Mouse (Mus musculus): ENCODE results near the gene Hirip3.

Hirip3 gene

DNA sequence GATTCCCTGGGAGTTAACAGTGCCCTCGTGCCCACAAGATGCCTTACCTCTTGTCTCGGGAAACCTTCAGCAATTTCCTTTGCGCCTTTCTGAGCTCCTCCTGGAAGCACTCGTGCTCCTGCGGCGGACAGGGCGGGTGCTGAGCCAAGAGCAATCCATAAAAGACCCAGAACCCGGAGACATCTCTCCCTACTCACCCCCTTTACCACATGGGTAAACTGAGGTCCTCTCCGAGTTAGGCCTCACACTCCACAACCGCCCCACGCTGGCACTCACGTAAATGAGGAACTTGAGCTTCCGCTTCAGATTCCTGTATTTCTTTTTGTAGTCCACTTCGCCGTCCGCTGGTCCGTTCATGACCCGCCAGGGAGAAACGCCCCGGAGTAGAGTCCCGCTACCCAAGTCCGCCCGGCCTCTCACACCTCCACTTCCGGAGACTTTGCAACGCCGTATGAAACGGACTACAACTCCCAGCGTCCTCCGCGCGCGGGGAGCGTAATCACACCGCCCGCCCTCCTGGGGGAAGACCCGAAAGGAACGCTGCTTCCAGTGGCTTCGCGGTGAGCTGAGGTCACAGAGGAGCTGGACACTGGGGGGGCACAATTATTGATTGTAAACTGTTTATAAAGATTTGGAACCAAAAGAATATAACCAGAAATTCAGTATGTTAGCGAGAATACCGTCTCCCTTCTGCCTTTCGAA lies at the start of gene Hirip3:
TSS of gene Hirip3 (plus strand) at position 544 of the 702 bp plus-strand sequence.
- DNase-seq, result peak; percentile 98

DNA sequence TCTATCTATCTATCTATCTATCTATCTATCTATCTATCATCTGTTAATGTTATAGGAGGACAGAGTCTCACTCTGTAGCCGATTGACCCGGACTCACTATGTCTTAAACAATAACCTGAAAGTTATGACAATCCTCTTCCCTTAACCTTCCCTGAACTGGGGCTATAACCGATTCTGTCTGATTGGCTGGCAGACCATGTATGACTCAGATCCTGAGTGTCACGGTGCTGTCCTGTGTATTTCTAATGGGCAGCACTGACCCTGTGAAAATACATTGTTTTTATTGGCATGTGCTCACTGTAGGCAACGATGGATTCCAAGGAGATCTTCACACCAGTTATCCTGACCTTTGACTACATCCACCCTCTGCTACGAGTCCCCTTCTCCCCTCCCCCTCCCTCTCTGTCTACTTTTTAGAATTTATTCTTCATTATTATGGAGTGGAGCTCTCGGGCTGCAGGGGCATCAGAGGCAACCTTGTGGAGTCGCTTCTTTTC lies 46.0 kb upstream of the Hirip3 start:
- no peak for DNase-seq

GRCm38 (mm10) chr7:126816494-126816893 lies 45.3 kb upstream of the Hirip3 start:
- DNase-seq, result peak; percentile 52

DNA sequence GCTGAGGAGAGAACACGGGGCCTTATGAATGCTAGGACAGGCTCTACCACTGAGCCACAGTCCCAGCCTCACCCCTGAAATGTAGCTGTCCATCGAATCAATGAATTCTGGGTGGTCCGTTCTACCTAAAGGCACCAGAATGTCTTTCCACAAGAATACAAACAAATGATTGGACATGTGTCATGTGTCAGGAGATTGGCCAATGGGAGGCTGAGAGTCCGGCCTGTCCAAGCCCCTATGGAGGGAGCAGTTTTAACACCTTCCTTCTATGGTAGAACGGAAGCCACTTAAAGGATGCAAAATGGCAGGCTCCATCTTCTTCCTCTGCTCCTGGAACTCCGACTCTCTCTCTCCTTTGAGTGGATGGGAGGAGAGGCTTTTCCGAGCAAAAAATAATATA lies 44.2 kb upstream of the Hirip3 start:
- no peak for DNase-seq

- no peak for DNase-seq
Measured at GRCm38 (mm10) chr7:126818818-126819217, 43.0 kb upstream of the Hirip3 start.

DNA sequence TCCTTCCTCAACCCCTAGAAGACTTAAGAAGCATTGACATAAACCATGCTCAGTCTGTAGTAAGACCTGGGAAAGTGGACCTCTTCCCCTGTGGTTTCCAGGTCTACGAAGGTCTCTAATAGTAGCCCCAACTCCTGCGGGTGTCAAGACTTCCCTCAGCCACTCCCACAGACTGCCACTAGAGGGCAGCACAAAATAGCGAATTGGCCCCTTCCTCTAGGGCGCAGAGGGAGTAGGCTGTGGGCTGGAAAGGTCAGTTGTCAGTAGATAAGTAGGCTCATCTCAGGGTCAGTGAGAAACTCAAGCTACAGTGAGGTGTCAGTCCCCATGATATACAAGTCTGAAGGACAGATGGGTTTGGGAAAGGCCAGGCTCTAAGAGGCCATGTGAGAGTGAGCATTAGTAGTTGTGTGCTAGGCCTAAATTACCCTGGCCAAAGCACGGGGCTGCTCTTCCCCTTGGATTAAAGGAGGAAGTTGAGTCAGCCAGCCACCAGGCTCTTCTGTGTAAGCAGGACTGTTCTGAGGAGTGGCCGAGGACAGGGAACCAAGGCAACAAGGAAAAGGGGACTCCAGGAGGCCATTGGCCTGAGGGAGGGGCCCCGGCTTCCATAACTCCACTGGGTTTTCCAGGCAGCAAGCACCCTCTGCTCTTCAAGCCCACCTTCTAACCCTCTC lies 39.8 kb upstream of the Hirip3 start:
- peak; percentile 91 for DNase-seq

DNA sequence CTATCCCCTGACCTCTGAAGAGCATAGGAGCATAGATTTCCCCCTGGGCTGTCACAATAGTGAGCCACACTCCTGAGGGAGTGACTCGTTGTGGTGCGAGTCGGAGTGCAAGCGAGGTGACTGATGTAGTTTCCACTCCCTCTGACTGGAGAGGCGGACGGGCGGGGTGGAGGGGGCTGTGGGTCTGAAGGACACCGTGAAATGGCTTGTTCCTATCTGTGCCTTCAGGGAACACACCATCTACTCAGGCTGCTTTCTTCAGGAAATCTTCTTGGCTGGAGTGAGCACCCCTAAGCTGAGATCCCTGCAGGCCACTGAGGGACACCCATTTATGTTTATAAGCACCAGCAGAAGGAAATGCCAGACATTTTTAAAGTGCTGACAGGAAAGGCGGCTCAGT lies 39.0 kb upstream of the Hirip3 start:
- peak; percentile 56 for DNase-seq

GRCm38 (mm10) chr7:126823202-126823711 lies 38.5 kb upstream of the Hirip3 start:
- DNase-seq, result no peak

GRCm38 (mm10) chr7:126823940-126824339 lies 37.8 kb upstream of the Hirip3 start:
- DNase-seq, result no peak

- no peak for DNase-seq
Measured at GRCm38 (mm10) chr7:126825403-126825802, 36.4 kb upstream of the Hirip3 start.

GRCm38 (mm10) chr7:126825952-126826351 lies 35.8 kb upstream of the Hirip3 start:
- no peak for DNase-seq

GRCm38 (mm10) chr7:126831539-126831938 lies 30.2 kb upstream of the Hirip3 start, which contains the start of gene 4930451I11Rik:
TSS of gene 4930451I11Rik (minus strand) at chr7:126831639.
- DNase-seq, result no peak

- DNase-seq, result peak; percentile 91
Measured at GRCm38 (mm10) chr7:126832036-126832598, 29.7 kb upstream of the Hirip3 start.

DNA sequence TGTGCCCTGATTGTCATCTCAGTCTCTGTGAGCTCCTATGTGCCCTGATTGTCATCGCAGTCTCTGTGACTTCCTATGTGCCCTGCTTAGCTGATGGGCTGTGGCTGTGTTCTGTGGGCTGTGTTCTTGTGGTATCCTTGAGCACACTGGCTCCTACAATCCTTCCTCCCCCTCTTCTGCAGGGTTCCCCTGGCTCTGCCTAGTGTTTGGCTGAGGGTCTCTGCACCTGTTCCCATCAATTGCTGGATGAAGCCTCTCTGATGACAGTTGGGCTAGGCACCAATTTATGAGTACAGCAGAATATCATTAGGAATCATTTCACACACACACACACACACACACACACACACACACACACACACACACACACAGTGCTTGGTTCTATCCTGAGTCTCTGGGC lies 28.5 kb upstream of the Hirip3 start:
- DNase-seq, result no peak

- DNase-seq, result no peak
Measured at GRCm38 (mm10) chr7:126843276-126843675, 18.5 kb upstream of the Hirip3 start.

GRCm38 (mm10) chr7:126845516-126845915 lies 16.3 kb upstream of the Hirip3 start:
- DNase-seq, result no peak

- DNase-seq, result no peak
Measured at GRCm38 (mm10) chr7:126847116-126847420, 14.7 kb upstream of the Hirip3 start, which contains the start of gene Doc2a. TSS of gene Doc2a (plus strand) at chr7:126847416.

GRCm38 (mm10) chr7:126847421-126848398 lies 14.1 kb upstream of the Hirip3 start:
- no peak for DNase-seq

DNA sequence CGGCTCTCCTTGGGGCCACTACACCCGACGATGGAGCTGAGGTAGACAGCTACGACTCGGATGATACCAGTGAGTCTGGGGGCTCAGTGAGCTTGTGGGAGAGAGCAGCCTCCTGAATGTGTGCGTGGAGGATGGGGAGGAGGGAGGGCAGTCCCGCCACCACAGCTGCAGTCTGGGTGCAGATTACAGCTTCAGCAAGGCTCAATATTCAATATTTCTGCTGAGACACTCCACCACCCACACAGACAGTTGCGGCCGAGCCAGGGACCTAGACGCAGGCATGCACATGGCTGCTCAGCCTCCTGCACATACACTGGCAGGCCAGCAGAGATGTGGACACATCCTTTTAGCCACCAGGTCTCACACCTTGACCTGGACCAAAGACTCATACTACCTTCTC lies 13.0 kb upstream of the Hirip3 start:
- no peak for DNase-seq

DNA sequence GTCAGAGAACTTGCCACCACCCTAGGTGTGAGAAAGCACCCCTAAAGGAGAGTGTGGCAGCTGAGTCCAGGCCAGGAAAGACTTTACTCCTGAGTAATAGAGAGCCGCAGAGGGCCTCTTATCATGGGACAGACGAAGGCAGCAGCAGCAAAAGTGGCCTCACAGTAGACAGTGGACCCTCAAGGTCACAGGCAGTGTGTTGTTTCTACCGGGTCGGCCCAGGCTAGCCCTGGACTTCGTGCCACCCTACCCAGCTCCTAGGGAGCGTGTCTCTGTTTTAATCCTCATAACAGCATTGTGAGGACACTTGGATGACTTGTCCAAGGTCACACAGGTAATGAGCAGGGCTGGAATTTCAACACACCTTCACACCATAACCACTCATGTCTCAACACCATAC lies 11.6 kb upstream of the Hirip3 start:
- no peak for DNase-seq

GRCm38 (mm10) chr7:126851192-126851591 lies 10.6 kb upstream of the Hirip3 start:
- no peak for DNase-seq

DNA sequence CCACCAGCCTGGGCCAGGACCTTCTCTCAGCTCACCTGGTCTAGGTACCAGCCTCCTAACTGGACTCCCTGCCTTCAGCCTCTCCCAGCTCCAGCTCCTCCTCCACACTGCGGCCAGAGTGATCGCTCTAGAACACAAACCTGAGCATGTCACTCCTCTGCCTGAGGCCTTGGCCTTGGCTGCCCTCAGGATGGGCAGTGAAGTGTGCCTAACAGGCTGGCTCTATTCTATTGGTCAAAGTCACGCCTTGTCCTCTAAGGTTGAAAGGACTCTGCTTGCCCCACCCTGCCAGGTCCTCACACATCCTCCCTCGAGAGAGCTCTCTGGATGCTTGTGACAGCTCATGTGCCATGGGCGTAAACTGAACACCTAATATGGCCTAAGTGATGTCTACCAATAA lies 8.3 kb upstream of the Hirip3 start:
- peak; percentile 33 for DNase-seq

GRCm38 (mm10) chr7:126855641-126856040 lies 6.1 kb upstream of the Hirip3 start:
- DNase-seq, result no peak

All from lung, postnatal 36 days (tissue).